Mouse (Mus musculus): ENCODE measurements around the gene Coro1c.
A peak's percentile ranks its signal among the peaks of the same experiment; 100 is the strongest.

Coro1c gene

DNA sequence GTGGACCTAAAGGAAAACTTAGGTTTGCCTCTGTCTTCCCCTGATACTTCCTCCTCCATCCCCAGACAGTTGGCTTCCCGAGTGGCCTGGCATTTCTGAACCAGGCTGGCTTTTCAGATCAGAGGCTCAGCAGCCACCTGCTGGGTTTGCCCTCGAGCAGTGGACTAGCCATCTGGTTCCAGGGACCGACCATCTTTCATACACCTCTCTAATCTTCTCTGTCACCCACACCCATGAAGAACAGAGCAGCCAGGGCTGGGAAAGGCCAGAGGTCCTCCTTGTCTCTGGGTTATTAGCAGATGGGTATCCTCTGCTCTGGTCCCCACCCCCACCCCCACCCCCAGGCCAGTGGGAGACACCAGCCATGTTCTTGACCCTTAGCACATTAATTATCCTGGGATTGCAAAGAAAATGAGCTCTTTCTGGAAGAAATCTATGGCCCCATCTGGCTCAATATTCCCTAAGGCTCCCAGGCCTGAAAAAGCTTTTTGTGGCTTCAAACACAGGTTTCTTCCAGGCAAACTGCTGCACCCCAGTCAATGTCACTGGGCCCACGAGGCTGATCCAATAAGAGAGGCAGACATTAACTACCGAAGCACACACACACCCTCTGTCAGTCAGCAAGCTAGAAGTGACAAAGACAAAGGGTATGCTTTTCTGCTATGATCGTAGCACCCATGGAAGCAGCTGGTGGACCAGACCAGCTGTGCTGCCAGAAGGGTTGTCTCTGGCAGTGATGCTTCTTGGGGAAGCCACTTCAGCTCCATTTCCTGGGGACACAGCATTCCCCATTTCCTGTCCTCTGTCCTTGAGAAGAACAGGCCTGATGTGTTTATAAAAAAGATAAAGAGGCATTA is 13.0 kb upstream of the Coro1c start:
- peak; percentile 76 for DNase-seq

DNA sequence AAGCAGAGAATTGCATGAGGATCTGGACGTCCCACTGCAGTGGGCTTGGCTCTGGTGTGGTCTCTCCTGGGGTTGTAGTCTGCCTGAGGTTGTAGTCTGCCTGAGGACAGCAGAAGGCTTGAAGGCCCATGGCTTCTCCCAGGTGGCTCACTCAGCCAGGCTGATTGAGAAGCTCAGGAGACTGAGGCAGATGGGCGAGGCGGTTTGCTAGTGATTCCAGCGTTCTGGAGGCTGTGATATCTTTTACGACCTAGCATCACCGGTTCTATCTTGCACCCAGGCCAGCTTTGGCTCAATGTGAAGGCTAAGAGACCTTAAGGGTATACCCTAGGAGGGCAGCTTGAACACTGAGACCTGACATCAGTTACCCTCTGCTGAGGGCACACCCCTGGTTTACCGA is 10.5 kb upstream of the Coro1c start:
- no peak for DNase-seq

DNA sequence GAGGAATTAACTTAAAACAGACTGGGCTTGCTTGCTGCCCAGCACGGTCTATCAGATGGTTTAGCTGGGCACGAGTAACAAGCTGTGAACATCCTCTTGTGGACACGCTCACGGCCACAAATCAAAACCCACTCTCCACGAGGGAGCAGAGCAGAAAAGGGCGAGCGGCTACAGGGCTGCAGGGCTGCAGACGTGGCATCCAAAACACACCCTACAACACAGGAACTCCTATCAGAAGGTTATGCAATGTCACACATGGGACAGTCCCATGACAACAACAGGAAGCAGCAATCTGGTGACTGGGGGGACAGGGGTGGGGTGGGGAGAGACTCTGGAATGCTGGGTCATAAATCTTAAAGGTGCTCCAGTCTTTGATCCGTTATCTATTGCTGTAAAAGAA is 10.1 kb upstream of the Coro1c start:
- no peak for DNase-seq

DNA sequence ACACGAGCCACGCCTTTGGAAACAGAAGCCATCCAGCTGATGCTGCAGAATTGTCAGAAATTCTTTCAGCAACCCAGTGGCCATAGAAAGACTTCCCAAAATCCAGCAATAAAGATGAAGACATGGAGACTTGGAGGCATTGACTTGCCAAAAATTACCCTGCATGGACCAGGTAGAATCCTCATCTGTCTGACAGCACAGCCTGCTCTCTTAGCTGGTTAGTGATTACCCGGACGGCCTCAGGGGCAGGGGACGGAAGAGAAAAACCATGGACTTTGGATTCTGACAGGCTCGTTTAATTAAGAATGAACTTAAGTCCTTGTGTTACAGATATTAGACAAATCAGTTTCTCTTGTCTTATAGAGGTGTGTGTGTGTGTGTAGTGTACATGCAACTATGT is 2.1 kb upstream of the Coro1c start:
- DNase-seq = no peak

DNA sequence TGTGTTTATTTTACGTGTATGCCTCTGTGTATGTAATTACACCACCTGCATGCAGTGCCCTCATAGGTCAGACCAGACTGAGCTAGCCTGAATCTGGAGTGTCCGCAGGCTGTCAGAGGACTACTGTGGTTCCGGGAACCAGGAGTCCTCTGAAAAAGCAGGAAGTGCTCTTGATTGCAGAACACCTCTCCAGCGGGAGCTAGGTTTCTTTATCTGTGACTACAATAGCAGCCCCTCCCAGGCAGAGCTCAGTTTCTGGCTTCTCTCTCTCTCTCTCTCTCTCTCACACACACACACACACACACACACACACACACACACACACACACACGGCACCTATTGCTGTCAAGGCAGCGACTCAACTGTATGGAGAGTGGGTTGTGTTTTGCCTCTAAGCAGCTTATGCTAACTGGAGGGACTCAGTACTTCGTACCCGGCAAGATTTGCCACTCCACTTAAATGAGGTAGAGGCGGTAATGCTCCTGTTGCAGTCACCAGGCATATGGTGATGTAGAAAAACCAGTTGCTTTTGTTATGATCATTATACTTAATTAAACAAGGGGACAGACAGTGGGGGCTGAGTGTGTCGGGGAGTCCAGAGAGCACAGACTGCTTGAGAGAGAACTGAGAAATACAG is 1.6 kb upstream of the Coro1c start:
- DNase-seq = no peak

DNA sequence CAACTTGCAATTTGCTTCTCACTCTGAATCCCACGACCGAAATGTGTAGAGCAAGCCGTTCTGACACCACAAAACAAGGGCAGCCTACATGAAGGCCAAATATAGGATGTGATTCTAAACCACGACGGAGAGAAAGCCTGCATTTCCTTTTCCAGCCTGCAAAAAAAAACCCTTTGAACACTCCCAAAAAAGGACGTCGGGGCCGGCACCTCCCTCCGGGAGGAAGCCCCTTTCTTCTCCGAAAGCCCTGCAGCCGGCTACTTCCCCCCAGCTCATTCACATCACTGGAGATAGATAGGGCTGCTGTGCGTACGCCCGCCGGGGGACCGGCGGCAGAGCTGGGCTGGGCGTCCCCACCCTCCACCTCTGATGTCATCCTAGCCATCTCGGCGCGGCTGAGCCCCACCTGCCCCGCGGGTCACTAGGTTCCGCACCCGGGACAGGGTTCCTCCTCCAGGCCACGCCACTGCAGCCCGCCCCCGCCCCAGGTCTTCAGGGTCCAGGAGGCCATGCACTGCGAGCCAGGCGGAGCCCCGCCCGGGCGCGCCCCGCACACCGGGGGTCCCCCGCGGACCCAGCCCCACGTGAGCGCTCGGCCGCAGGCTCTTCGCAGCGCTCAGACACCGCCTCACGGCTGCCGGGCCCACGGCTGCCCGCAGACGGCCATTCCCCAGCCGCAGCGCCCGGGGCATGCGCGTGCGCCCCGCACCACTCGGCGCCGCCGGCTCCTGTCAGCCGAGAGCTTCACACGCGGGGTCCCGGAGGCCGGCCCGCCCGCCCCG is 581 bp downstream of the Coro1c start:
- peak; percentile 56 for DNase-seq

DNA sequence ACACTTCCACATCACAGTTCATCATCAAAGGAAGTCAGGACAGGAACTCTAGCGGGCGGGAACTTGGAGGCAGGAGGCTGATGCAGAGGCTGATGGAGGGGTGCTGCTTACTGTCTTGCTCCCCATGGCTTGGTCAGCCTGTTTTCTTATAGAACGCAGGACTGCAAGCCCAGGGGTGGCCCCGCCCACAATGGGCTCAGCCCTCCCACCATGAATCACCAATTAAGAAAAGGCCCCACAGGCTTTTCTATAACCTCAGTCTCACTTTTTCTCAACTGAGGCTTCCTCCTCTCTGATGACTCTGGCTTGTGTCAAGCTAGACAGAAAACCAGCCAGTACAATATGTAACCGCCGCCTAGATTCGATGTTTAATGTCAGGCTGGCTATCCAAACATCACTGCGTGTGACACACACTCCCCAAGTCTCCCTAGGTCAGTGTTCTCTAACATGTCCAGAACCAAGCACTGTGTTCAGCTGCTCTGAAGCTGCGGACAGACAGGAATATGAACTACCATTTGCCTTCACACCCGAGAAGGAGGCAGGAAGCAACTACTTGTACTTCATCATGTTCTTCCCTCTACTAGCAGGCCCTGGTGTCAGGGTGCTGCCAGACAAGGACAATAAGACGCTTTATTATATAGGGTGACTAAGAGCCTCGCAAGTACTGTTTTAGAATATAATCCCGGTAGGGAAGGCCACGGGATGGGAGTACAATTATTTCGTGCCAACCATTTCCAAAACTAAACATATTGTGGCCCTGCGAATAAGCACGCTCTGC is 1.4 kb downstream of the Coro1c start:
- no peak for DNase-seq

DNA sequence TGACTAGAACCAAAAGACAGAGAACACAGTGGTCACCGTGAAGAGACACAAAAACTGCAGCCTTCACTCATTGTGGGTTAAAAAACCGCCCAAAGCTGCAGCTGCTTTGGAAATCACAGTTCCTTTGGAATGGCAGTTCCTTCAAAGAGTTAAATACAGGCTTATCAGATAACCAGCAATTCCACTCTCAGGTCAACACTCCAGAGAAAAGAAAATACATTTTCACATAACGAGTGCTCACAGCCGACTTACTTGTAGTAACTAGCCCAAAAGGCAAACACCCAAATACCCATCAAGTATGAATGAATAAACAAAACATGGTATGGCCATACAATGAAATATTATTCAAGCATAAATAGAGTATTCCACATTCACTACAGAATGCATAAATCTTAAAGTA is 3.6 kb downstream of the Coro1c start:
- no peak for DNase-seq

DNA sequence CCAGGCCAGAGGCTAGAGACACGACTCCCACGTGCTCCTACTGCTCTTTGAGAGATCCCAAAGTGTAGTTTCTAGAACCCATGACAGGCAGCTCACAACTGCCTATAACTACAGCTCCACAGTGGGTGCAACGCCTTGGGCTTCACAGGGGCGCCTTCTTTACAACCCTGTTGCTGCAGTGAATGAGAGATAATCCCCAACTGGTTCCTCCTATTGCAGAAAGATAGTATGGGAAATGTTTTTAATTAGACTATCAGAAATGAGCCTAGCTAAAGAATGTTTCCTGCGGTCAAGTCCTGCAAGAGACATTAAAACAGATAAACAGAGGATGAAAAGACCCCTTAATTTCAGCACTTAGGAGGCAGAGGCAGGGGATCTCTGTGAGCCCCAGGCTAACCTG is 5.6 kb downstream of the Coro1c start:
- no peak for DNase-seq

DNA sequence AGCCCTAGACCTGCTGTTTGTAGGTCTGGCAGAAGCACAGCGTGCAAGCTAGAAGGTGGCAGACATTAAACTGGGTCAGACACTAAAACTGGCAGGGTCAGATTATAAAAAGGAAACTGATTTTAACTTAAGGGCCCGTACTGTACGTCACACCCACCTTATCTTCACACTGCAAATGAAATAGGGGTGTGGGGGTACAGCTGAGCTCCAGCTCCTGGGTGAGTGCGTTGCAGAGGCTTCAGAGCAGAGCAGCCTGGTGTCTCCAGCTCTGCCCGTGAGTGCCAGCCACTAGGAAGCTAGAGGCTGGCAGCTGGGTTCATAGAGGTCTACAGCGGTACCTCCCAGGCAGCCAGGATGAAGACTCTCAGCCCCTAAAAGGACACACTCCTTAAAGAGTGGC is 6.5 kb downstream of the Coro1c start:
- DNase-seq = no peak

DNA sequence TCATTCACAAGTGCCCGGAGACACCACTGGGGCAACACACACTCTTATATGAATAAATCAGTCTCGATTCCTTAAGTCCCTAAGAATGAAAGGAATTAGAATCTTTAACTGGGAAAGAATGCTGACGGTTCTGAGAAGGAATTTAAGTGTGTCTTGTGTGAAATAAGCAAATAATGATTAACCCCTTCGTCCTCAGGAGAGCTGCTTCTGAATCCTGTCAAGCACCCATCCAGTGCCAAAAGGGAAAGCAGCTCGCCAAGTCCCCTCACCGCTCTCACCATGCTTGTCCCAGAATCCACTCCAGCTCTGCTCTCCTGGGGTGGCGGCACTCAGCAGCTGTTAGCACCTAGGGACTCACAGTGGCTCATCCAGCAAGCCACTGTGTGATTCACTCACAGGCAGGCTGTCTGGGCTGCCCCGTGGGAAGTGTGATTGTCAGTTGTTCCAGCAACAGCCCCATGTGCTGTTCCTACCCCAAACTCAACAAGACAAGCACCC is 7.4 kb downstream of the Coro1c start:
- DNase-seq = no peak

DNA sequence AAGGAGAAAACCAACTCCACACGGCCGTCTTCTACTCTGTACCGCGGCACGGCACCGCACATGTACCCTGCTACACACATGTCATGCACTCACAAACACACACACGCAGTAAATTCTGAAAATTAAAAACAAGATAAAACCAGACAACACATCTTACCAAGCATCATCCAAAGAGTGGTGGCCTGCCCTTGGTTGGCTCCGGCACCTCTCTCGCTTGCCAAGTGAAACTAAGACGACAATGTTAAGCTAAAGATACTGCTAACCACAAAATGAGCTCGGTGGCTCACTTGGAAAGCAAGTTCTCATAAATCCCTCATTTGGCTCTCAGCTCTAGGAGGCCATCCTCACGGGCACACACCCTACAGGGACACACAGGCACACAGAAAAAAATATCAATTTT is 9.0 kb downstream of the Coro1c start:
- DNase-seq = no peak

DNA sequence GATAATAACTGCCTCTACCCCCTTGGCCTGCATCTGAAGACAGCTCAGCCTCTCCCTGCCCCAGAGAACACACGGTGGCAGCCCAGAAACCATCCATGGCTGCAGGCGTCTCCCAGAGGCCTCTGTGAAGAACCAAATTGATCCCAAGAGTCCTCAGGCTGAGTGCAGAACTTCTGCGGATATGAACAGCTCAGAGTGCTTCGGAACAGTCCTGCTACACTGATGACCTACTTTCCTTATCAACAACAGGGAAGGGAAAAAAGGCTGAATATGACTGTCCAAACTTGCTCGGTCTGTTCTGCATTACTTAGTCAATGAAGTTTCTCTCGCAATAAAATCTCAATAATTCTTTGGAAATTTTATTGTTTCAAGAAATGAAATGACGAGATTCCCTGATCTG is 16.6 kb downstream of the Coro1c start:
- no peak for DNase-seq

DNA sequence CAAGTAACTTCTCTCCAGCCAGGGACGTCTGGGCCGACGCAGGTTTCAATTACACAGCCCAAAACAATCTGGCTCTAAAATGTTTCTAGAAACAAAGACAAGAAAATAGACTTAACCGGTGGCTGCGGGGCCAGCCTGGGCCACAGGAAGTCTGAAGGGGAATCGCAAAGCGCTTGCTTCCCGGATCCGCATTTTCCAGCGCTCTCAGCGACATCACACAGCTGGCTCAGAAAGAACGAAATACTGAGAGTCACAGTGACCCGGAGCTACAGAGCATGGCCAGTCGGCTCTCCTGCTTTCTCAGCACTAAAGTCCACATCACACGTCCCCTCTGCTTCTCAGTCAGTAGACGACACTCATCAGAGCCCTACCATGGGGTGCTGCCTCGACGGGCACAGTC is 17.7 kb downstream of the Coro1c start:
- no peak for DNase-seq

DNA sequence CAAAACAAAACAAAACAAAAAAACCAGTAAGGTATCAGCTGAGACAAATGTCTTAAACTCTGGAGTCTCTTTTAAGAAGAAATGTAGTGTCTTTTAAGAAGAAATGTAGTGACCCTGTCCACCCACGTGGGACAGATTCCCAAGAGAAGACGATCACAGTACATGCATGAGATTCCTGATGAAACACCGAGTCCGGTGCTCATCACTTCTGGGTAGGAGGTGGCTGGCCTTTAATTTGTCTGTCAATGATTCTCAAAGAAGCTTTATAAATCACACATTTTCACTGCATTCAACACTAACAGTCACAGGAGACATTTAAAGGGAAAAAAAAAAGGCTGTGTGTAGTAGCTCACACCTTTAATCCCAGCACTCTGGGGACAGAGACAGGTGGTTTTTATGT is 18.6 kb downstream of the Coro1c start:
- no peak for DNase-seq

DNA sequence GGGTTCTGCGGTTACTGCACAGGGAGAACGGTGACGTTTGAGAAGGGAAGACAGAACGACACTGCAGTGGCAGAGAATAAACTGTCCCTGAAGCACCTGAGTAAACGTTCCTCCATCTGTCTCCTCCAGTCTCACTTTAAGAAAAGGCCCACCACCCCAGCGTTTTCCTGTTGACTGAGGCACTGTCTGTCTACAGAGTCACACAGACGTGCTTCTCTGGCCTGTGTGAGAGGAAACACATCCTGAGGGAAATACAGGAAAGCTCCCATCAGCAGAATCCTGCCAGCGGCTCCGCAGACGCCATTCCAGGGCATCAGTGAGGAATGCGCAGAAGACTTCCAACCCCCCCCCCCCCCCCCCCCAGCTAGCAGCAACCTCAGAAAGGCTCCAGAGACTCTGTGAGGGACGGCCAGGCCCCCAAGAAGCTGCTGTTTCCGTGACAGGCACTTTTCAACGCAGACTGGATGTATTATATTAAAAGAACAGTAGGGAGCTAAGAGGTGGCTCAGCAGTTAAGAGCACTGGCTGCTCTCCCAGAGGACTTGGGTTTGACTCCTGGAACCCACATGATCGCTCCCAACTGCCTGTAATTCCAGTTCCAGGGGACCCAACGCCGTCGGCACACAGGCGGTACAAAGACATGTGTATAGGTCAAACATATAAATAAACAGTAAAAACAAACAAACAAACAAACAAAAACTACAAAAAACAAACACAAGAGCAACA is 19.2 kb downstream of the Coro1c start:
- DNase-seq = no peak

DNA sequence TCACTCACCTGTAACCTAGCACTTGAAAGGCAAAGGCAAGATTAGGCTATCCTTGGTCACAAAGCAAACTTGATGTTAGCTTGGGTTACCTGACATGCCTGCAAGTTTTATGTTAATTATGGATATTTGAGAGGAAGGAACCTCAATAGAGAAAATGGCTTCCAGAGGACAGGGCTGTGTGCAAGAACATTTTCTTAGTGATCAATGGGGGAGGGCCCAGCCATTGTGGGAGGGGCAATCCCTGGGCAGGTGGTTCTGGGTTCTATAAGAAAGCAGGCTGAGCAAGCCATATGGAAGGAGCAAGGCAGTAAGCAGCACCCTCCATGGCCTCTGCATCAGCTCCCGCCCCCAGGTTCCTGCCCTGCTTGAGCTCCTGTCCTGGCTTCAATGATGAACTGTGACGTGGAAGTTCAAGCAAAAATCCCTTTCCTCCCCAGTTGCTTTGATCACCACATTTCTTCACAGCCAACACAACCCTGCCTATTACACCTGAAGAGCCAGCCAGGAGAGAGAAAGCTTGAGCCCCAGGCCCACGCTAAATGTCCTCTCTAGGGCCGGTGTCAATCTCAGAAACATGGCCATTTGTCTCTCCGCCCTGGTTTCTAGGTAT is 20.3 kb downstream of the Coro1c start:
- DNase-seq = no peak

DNA sequence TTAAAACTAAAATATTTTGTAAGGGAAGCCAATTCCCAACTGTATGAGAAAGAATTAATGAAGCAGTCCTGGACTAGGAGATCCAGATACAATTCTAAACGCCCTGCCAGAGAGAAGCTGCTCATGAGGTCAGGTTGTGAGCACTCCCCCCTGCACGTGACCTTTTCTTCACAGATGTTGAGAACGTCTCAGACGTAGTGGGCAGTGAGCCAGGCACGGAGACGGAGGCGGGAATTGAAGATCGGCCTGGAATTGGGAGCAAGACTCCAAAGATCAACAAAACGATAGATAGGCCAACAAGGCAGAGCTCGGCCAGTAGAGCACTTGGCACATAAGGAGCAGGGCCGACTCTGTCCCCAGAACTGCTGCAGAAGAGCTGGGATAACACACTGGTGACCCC is 21.4 kb downstream of the Coro1c start:
- no peak for DNase-seq

DNA sequence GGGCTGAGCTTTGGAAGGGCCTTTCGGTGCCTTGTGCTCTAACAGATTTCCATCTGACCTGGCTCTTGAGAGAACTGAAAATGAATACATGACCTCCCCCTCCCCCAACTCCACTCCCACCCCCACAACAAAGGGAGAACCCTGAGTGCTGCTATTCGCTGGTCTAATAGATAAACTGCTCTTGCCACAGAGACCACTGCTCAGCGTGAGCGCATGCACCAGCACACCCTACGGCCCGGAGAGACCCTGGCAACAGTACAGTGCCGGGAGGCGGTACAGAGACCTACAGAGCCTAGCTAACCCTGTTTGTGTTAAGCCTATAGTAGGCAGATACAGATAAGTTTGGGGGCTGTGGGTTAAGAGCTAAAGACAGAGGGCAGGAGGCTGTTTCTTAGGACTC is 22.9 kb downstream of the Coro1c start:
- no peak for DNase-seq

DNA sequence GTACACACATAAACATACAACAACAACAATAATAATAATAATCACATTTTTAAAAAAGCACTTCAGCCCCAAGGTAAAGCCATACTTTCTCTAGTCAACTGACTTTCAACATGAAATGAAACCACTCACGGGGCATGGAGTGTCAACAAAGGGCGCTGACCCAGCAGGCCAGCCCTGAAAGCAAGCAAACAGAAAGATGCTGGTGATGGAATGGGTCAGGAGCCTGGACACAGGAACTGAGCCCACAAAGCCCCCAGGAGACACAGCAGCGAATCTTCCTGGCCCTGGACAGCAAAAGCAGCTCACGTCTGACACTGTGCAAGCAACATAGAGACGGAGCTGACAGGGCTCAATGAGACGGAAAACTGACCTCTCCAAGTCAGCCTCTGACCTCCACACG is 23.8 kb downstream of the Coro1c start:
- DNase-seq = no peak

DNA sequence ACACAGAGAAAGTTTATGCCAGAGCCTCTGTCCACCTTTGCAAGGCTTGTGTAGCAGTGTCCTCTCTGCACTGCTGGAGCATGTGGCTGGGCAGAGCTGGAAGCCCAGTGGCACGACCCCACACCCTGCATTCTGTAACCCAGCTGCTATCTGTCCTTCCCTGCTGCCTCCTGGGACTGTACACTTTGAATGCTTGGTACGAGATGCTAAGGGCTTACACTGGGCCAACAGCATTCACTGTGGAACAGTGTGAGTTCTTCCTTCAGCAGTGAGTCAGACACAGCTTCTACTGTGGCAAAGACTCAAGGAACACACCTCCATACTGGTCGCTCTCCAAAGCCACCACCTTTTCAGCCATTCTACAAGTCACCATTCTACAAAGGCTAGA is 25.2 kb downstream of the Coro1c start:
- no peak for DNase-seq
